Mouse (Mus musculus) cerebellum, adult (tissue): ENCODE results near the gene Gm17026.
"Not testable (repeated sequence)": the region's sequence is repeated elsewhere in the genome, so short reads cannot be mapped to it uniquely, and the experiment has no call there.

Experiments used
- ATAC-seq: cut with Nextera tagmentation; 2 replicates; pipeline ENCODE4 v1.9.2; 2017; ENCODE audit warnings: mild to moderate bottlenecking, moderate library complexity, mixed read lengths; ENCODE audit not compliant: insufficient number of reproducible peaks, low FRiP score, low TSS enrichment

Gm17026 gene

GRCm38 (mm10) chr14:42259948-42260347 is at the start of gene Gm17026:
Gene Gm17026 (minus strand): TSS chr14:42260048.
- ATAC-seq = not testable (repeated sequence)

DNA sequence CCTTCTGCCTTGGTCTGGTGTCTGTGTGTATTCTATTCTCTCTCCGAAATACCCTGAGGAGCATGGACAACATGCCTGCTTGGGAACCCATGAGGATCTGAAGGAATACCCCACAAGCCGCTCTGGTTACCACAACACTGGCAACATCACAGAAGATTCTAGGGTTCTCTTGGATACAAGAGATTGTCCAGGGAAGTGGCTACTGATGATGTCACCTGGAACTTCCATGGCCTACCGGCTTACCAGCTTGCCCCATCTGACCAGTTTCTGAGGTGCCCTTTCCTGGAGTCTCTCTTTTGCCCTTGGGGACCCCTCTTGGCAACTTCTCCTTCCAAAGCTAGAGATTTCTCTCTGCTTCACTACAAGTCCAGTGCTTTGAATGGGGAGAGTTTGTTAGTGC is 37.4 kb upstream of the Gm17026 start, which contains the start of gene Gm9611:
Gene Gm9611, minus strand, starts transcription at position 101 of the 400 bp plus-strand sequence.
- ATAC-seq = not testable (repeated sequence)

GRCm38 (mm10) chr14:42216766-42217537 is 42.9 kb downstream of the Gm17026 start:
- not testable (repeated sequence) for ATAC-seq
